Comparison of ENCODE assay signal across 21 mouse cellular contexts in genomic region chr10:46071810-46072549, GRCm38 (mm10).
A peak's percentile ranks its signal among the peaks of the same experiment; 100 is the strongest.
DNase-seq lines count a peak whose midpoint lies in the region; ATAC-seq lines count a peak whose summit lies in the region.
"Had no signal": no experiment of that assay in that cellular context is flagged by ENCODE, and none has a peak within 500 bp of the region (broad histone marks: within the 10 kb centered on the region; RNA-seq: fewer than 3 reads in every experiment).

No protein-coding gene starts in this region.

- H3K36me3 ChIP-seq in hindbrain, embryonic 11.5 days (ENCODE audit: control insufficient read depth, insufficient read depth, low read length), result no peaks in the 10 kb centered on the region
- no peaks in the 10 kb centered on the region for H3K36me3 ChIP-seq in hindbrain, embryonic 10.5 days
- H3K36me3 ChIP-seq in forebrain, embryonic 16.5 days (ENCODE audit: control insufficient read depth, insufficient read depth), result no peaks in the 10 kb centered on the region
- H3K36me3 ChIP-seq in midbrain, embryonic 10.5 days, result no peaks in the 10 kb centered on the region
- no peaks in the 10 kb centered on the region for H3K36me3 ChIP-seq in neural tube, embryonic 12.5 days
- H3K36me3 ChIP-seq: heart, embryonic 13.5 days; limb, embryonic 15.5 days; stomach, embryonic 15.5 days had no signal

- H3K27me3 ChIP-seq in hindbrain, embryonic 11.5 days (ENCODE audit: control insufficient read depth, insufficient read depth, low read length), result no peaks in the 10 kb centered on the region
- no peaks in the 10 kb centered on the region for H3K27me3 ChIP-seq in hindbrain, embryonic 10.5 days (ENCODE audit: insufficient read depth, poor library complexity, severe bottlenecking)
- no peaks in the 10 kb centered on the region for H3K27me3 ChIP-seq in forebrain, embryonic 16.5 days (replicated peaks; ENCODE audit: control insufficient read depth, insufficient read depth, low read length)
- no peaks in the 10 kb centered on the region for H3K27me3 ChIP-seq in midbrain, embryonic 10.5 days (ENCODE audit: low read depth, poor library complexity, severe bottlenecking)
- no peaks in the 10 kb centered on the region for H3K27me3 ChIP-seq in neural tube, embryonic 12.5 days (replicated peaks)
- H3K27me3 ChIP-seq: CH12.LX; heart, embryonic 13.5 days; limb, embryonic 15.5 days; stomach, embryonic 15.5 days had no signal

- peak; percentile 46; the same call in 1 of the 2 replicates for ATAC-seq in hindbrain, embryonic 11.5 days (ENCODE audit: low FRiP score)
- ATAC-seq in forebrain, embryonic 16.5 days, result peak; percentile 41
- ATAC-seq in neural tube, embryonic 12.5 days (ENCODE audit: low FRiP score, low read depth), result 0 out of 2 replicates have a peak, but pooled peaks have one; percentile 18

- H3K4me1 ChIP-seq in hindbrain, embryonic 11.5 days (replicated peaks; ENCODE audit: control insufficient read depth, insufficient read depth, low read length), result no peaks in the 10 kb centered on the region; the same call in 1 of the 2 replicates
- peaks cover 31% of the 10 kb centered on the region for H3K4me1 ChIP-seq in hindbrain, embryonic 10.5 days (replicated peaks)
- H3K4me1 ChIP-seq in forebrain, embryonic 16.5 days (replicated peaks; ENCODE audit: control insufficient read depth, insufficient read depth, low read length), result peaks cover 12% of the 10 kb centered on the region
- peaks cover 34% of the 10 kb centered on the region for H3K4me1 ChIP-seq in midbrain, embryonic 10.5 days
- peaks cover 4% of the 10 kb centered on the region; the same call in 1 of the 2 replicates for H3K4me1 ChIP-seq in neural tube, embryonic 12.5 days
- H3K4me1 ChIP-seq: limb, embryonic 15.5 days; stomach, embryonic 15.5 days had no signal

- no peak overlapping the region for H3K9ac ChIP-seq in hindbrain, embryonic 11.5 days (ENCODE audit: low read depth, low read length)
- no peak overlapping the region for H3K9ac ChIP-seq in forebrain, embryonic 16.5 days (replicated peaks; ENCODE audit: low read depth, low read length)
- no peak overlapping the region for H3K9ac ChIP-seq in neural tube, embryonic 12.5 days
- H3K9ac ChIP-seq: heart, embryonic 13.5 days; limb, embryonic 15.5 days; lung, embryonic 14.5 days; stomach, embryonic 15.5 days had no signal

- no peaks in the 10 kb centered on the region for H3K9me3 ChIP-seq in hindbrain, embryonic 11.5 days (ENCODE audit: control insufficient read depth, low read length)
- no peaks in the 10 kb centered on the region for H3K9me3 ChIP-seq in hindbrain, embryonic 10.5 days
- no peaks in the 10 kb centered on the region for H3K9me3 ChIP-seq in forebrain, embryonic 16.5 days (ENCODE audit: control insufficient read depth, low read length)
- no peaks in the 10 kb centered on the region for H3K9me3 ChIP-seq in midbrain, embryonic 10.5 days (replicated peaks)
- H3K9me3 ChIP-seq in neural tube, embryonic 12.5 days, result no peaks in the 10 kb centered on the region
- H3K9me3 ChIP-seq: heart, embryonic 13.5 days; limb, embryonic 15.5 days; stomach, embryonic 15.5 days had no signal

- intact Hi-C loops in left cerebral cortex, postnatal 4 days (cut with DNase I), result no loop called here

- no peak overlapping the region for H3K4me3 ChIP-seq in hindbrain, embryonic 11.5 days (ENCODE audit: low read depth, low read length)
- no peak overlapping the region for H3K4me3 ChIP-seq in hindbrain, embryonic 10.5 days
- H3K4me3 ChIP-seq in forebrain, embryonic 16.5 days (replicated peaks; ENCODE audit: low read length), result no peak overlapping the region
- H3K4me3 ChIP-seq in midbrain, embryonic 10.5 days, result no peak overlapping the region
- no peak overlapping the region for H3K4me3 ChIP-seq in neural tube, embryonic 12.5 days
- H3K4me3 ChIP-seq: erythroblast, embryonic 14.5 days; heart, embryonic 13.5 days; limb, embryonic 15.5 days; stomach, embryonic 15.5 days had no signal

- WGBS in hindbrain, embryonic 11.5 days, result 65% methylated on average over 12 of the region's 12 CpGs
- WGBS in hindbrain, embryonic 10.5 days, result 83% methylated on average over 12 of the region's 12 CpGs
- WGBS in forebrain, embryonic 16.5 days, result 59% methylated on average over 12 of the region's 12 CpGs
- 81% methylated on average over 12 of the region's 12 CpGs for WGBS in midbrain, embryonic 10.5 days
- 58% methylated on average over 12 of the region's 12 CpGs for WGBS in neural tube, embryonic 12.5 days

- H3K4me2 ChIP-seq in hindbrain, embryonic 11.5 days (replicated peaks; ENCODE audit: low read depth, low read length), result no peak overlapping the region
- no peak overlapping the region; the same call in 1 of the 2 replicates for H3K4me2 ChIP-seq in forebrain, embryonic 16.5 days (ENCODE audit: low read length)
- no peak overlapping the region for H3K4me2 ChIP-seq in neural tube, embryonic 12.5 days (replicated peaks)
- H3K4me2 ChIP-seq: heart, embryonic 13.5 days; limb, embryonic 15.5 days; lung, embryonic 14.5 days; stomach, embryonic 15.5 days had no signal

- peak overlapping the region; percentile 58; the same call in 1 of the 2 replicates for H3K27ac ChIP-seq in hindbrain, embryonic 11.5 days (ENCODE audit: low read depth, low read length)
- no peak overlapping the region; the same call in 1 of the 2 replicates for H3K27ac ChIP-seq in hindbrain, embryonic 10.5 days
- H3K27ac ChIP-seq in forebrain, embryonic 16.5 days (ENCODE audit: low read length), result no peak overlapping the region
- peak overlapping the region; percentile 69 for H3K27ac ChIP-seq in midbrain, embryonic 10.5 days (replicated peaks)
- H3K27ac ChIP-seq in neural tube, embryonic 12.5 days, result no peak overlapping the region
- H3K27ac ChIP-seq: heart, embryonic 13.5 days; limb, embryonic 15.5 days; stomach, embryonic 15.5 days had no signal

- peak; percentile 8 for DNase-seq in hindbrain, embryonic 11.5 days (ENCODE audit: low spot score)
- DNase-seq in hindbrain, embryonic 10.5 days (ENCODE audit: low spot score), result no peak
- no peak for DNase-seq in midbrain, embryonic 10.5 days (ENCODE audit: low spot score)
- no peak for DNase-seq in lung, postnatal 10 days
- DNase-seq in embryo, embryonic 11 days, result no peak
- no peak for DNase-seq in left cerebral cortex, postnatal 4 days
- DNase-seq: adrenal gland, adult 2 months; cerebellum, adult 11-12 months; heart, postnatal 36 days; kidney, adult 11 months; kidney, postnatal 14 days; lung, embryonic 14.5 days; right cerebral cortex, postnatal 14 days; thymus, adult 2 months had no signal

Comparison
In these comparisons a context has a peak if more than half of its experiments do, and no peak if none do; other contexts are left out.
1. H3K27ac ChIP-seq: peak in hindbrain, embryonic 11.5 days (single experiment) and midbrain, embryonic 10.5 days (single experiment); none in hindbrain, embryonic 10.5 days (single experiment), forebrain, embryonic 16.5 days (single experiment) and neural tube, embryonic 12.5 days (single experiment).
2. Peak in every context shown above with its lines, with median percentiles within 50 percentile points of each other: ATAC-seq.